Mouse (Mus musculus): ENCODE data around the gene Mapk6.

DNA sequence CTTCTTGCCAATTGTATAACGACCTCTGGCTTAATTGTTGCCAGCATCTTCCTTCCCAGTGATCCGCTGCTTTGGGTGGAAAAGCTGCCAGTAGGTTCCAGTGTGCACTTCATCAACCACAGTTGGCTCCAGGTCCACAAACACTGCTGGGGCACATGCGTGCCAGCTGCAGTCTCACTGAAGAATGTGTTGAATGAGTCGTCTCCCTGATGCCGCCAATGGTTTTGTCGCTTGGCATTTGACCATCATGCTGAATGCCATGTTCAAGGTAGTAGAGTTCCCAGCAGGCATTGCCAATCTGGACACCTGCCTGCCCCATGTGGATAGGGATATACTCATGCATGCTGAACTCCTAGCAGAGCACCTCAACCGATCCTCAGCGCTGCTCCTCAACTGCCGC lies 34.2 kb downstream of the Mapk6 start:
- TF ChIP-seq USF2 (IDR thresholded peaks at IDR 0.05; ENCODE audit: borderline replicate concordance in 1 of 2, insufficient read depth in 1 of 2, low read depth in 1 of 2, low read length in 2 of 2) (no peak), GATA1 (IDR thresholded peaks at IDR 0.05; ENCODE audit: low read depth, low read length) (no peak), EP300 (IDR thresholded peaks at IDR 0.05; ENCODE audit: low read depth in 1 of 2, low read length in 2 of 2) (no peak), MAFK (IDR thresholded peaks at IDR 0.05; ENCODE audit: borderline replicate concordance, low read depth, low read length) (no peak), POLR2A (IDR thresholded peaks at IDR 0.05; ENCODE audit: control insufficient read depth in 1 of 2, insufficient read depth in 1 of 2, low read depth in 1 of 2, low read length in 2 of 2, poor library complexity in 1 of 2) (no peak), POLR2AphosphoS5 (IDR thresholded peaks at IDR 0.05; ENCODE audit: borderline replicate concordance, low read depth, low read length) (no peak), ZNF384 (IDR thresholded peaks at IDR 0.05; ENCODE audit: low read depth, low read length) (no peak), TCF12 (IDR thresholded peaks at IDR 0.05; ENCODE audit: low read depth, low read length) (no peak), MXI1 (IDR thresholded peaks at IDR 0.05; ENCODE audit: low read depth, low read length) (no peak), CTCF (IDR thresholded peaks at IDR 0.05 in 2 of 3, conservative IDR thresholded peaks at IDR 0.05 in 1 of 3; ENCODE audit: control insufficient read depth in 1 of 3, insufficient read depth in 1 of 3, low read depth in 2 of 3, low read length in 3 of 3, poor library complexity in 1 of 3, severe bottlenecking in 1 of 3) (no peak), SMC3 (IDR thresholded peaks at IDR 0.05; ENCODE audit: low read depth, low read length) (no peak), JUND (IDR thresholded peaks at IDR 0.05; ENCODE audit: low read depth, low read length) (no peak)
